Mouse (Mus musculus) heart, adult 2 months (tissue): ENCODE data around the gene Grk6. TPM values are rescaled to one million over a fixed set of nuclear protein-coding genes. Genes with fewer than 3 reads are reported as not detected.

Experiments
- DNase-seq, 2 experiments: peaks; one replicate each; pipeline ENCODE4 v3.0.0; 2021
- H3K27ac ChIP-seq: fragments of 200-600 bp; 2 replicates; pipeline ENCODE4 v1.8.1; 2022
- H3K27me3 ChIP-seq: fragments of 200-500 bp; 2 replicates; pipeline ENCODE4 v1.6.1; 2012; ENCODE audit warnings: mild to moderate bottlenecking, low read length, inconsistent platforms, mixed read lengths; ENCODE audit not compliant: control insufficient read depth, insufficient read depth
- H3K36me3 ChIP-seq: fragments of 200-500 bp; 2 replicates; pipeline ENCODE4 v1.6.1; 2012; ENCODE audit warnings: low read length, inconsistent platforms; ENCODE audit not compliant: control insufficient read depth, insufficient read depth
- H3K4me1 ChIP-seq: fragments of 200-500 bp; 2 replicates; pipeline ENCODE4 v1.6.1; 2011; ENCODE audit warnings: low read length; ENCODE audit not compliant: control insufficient read depth, insufficient read depth
- H3K4me3 ChIP-seq: fragments of 200-600 bp; 2 replicates; pipeline ENCODE4 v1.8.1; 2022
- H3K79me2 ChIP-seq: fragments of 200-500 bp; replicated peaks from 2 replicates; pipeline ENCODE4 v1.6.1; 2012; ENCODE audit warnings: mild to moderate bottlenecking, inconsistent platforms, low read length, moderate library complexity, mixed read lengths; ENCODE audit not compliant: control insufficient read depth, insufficient read depth
- H3K9ac ChIP-seq: fragments of 200-500 bp; 2 replicates; pipeline ENCODE4 v1.6.1; 2012; ENCODE audit warnings: low read depth, mild to moderate bottlenecking, control low read depth, inconsistent platforms, low read length, mixed read lengths
- CTCF ChIP-seq: fragments of 200-600 bp; IDR thresholded peaks from 2 replicates; pipeline ENCODE4 v1.8.1; 2022; ENCODE audit warnings: antibody characterized with exemption, mild to moderate bottlenecking, moderate library complexity
- EP300 ChIP-seq: fragments of 200-500 bp; IDR thresholded peaks from 2 replicates; pipeline ENCODE4 v1.6.1; 2011; ENCODE audit warnings: low read depth, low read length, control low read depth; ENCODE audit not compliant: insufficient read depth
- POLR2A ChIP-seq: fragments of 200-500 bp; IDR thresholded peaks from 2 replicates; pipeline ENCODE4 v1.6.1; 2011; ENCODE audit warnings: mild to moderate bottlenecking, low read depth, low read length, control low read depth; ENCODE audit not compliant: insufficient read depth
- WGBS: fragments of 180-500 bp; shearing (Covaris S2); methylation state at CpG from one replicate; pipeline ENCODE4 v1.1.7; 2018; 5-methylcytosine and 5-hydroxymethylcytosine counted together
- intact Hi-C: fragments of 180-260 bp; cut with DNase I; formaldehyde crosslinking; loops from one replicate; pipeline ENCODE4 v1.15.1; 2025
- polyA plus RNA-seq: library from polyadenylated mRNA; depleted of rRNA; stranded (reverse); fragments of >200 nt; gene quantifications from 2 replicates; pipeline ENCODE4 v1.2.3, GENCODE M21; 2012
- total RNA-seq, 2 experiments: library from RNA; stranded (reverse); gene quantifications; 2 replicates each; pipeline ENCODE4 v1.2.3; 2021

Grk6 gene
- total and polyA plus RNA-seq, 3 experiments: 17.1 to 22.5 (median 19.5) TPM

- WGBS: 11% methylated on average over 11 of the region's 11 CpGs
- Histone ChIP-seq H3K9ac (no peak overlapping the region), H3K36me3 (no peaks in the 10 kb centered on the region), H3K27me3 (no peaks in the 10 kb centered on the region; the same call in 1 of the 2 replicates), H3K4me3 (no peak overlapping the region), H3K27ac (no peak overlapping the region), H3K79me2 (no peaks in the 10 kb centered on the region), H3K4me1 (no peaks in the 10 kb centered on the region)
- TF ChIP-seq POLR2A: no peak
- peak; percentile 100 for TF ChIP-seq CTCF
- TF ChIP-seq EP300: peak; percentile 56; the same call in 1 of the 2 replicates
- DNase-seq: peak; percentile 80 to 82
- intact Hi-C loops: loop anchor here (1.0 kb wide), 3 partner anchors 66 to 132 kb away; no protein-coding TSS in a partner anchor
These were observed 39.8 kb upstream of the Grk6 start for GRCm38 (mm10) chr13:55404853-55405782.

- intact Hi-C loops: loop anchor here (1.0 kb wide), 3 partner anchors 65 to 131 kb away; no protein-coding TSS in a partner anchor
- WGBS: 50% methylated on average over 13 of the region's 13 CpGs
- peak in 1 of 2 experiments; percentile 27 for DNase-seq
These were observed 39.0 kb upstream of the Grk6 start for GRCm38 (mm10) chr13:55405783-55406390.

GRCm38 (mm10) chr13:55407341-55407740, 37.5 kb upstream of the Grk6 start:
- no peaks in the 10 kb centered on the region for H3K36me3 ChIP-seq
- TF ChIP-seq EP300 (no peak), CTCF (no peak), POLR2A (no peak)
- H3K27me3 ChIP-seq: no peaks in the 10 kb centered on the region; the same call in 1 of the 2 replicates
- H3K27ac ChIP-seq: no peak overlapping the region
- no peak overlapping the region for H3K4me3 ChIP-seq
- H3K9ac ChIP-seq: no peak overlapping the region
- whole genome bisulfite sequencing: 79% methylated on average over 4 of the region's 4 CpGs
- DNase-seq: no peak
- no peaks in the 10 kb centered on the region for H3K4me1 ChIP-seq
- intact Hi-C loops: no loop called here
- H3K79me2 ChIP-seq: no peaks in the 10 kb centered on the region

More at GRCm38 (mm10) chr13:55405783-55406390, 39.0 kb upstream of the Grk6 start:
- Histone ChIP-seq H3K27me3 (no peaks in the 10 kb centered on the region; the same call in 1 of the 2 replicates), H3K4me3 (no peak overlapping the region), H3K4me1 (no peaks in the 10 kb centered on the region), H3K27ac (no peak overlapping the region), H3K36me3 (no peaks in the 10 kb centered on the region), H3K9ac (no peak overlapping the region), H3K79me2 (no peaks in the 10 kb centered on the region)
- TF ChIP-seq CTCF: no peak

GRCm38 (mm10) chr13:55408546-55409120, 36.2 kb upstream of the Grk6 start:
- H3K79me2 ChIP-seq: no peaks in the 10 kb centered on the region
- no peaks in the 10 kb centered on the region for H3K36me3 ChIP-seq
- H3K9ac ChIP-seq: no peak overlapping the region
- TF ChIP-seq EP300 (no peak), POLR2A (no peak), CTCF (no peak)
- H3K4me1 ChIP-seq: no peaks in the 10 kb centered on the region
- intact Hi-C loops: no loop called here
- H3K27ac ChIP-seq: no peak overlapping the region
- WGBS: 74% methylated on average over 19 of the region's 19 CpGs
- DNase-seq: no peak
- no peak overlapping the region for H3K4me3 ChIP-seq
- no peaks in the 10 kb centered on the region; the same call in 1 of the 2 replicates for H3K27me3 ChIP-seq

- Histone ChIP-seq H3K79me2 (no peaks in the 10 kb centered on the region), H3K27me3 (peaks cover 3% of the 10 kb centered on the region), H3K36me3 (no peaks in the 10 kb centered on the region), H3K27ac (no peak overlapping the region), H3K4me1 (no peaks in the 10 kb centered on the region), H3K9ac (no peak overlapping the region), H3K4me3 (no peak overlapping the region)
- intact Hi-C loops: no loop called here
- 73% methylated on average over 7 of the region's 7 CpGs for WGBS
- DNase-seq: no peak
- no peak for TF ChIP-seq POLR2A
- no peak for TF ChIP-seq CTCF
- TF ChIP-seq EP300: no peak
These were observed 33.0 kb upstream of the Grk6 start for GRCm38 (mm10) chr13:55411826-55412225.
